Mouse (Mus musculus): ENCODE results near the gene Msmp.
"Not testable (repeated sequence)": the region's sequence is repeated elsewhere in the genome, so short reads cannot be mapped to it uniquely, and the experiment has no call there.

Msmp gene

GRCm38 (mm10) chr4:43584444-43585416, at the start of gene Msmp:
TSS of gene Msmp (minus strand) at chr4:43584494.
- no peak for DNase-seq (ENCODE audit: low spot score)

- DNase-seq (ENCODE audit: low spot score), result no peak
Observed at GRCm38 (mm10) chr4:43633736-43634135, 49.4 kb upstream of the Msmp start.

- no peak for DNase-seq (ENCODE audit: low spot score)
Observed at GRCm38 (mm10) chr4:43633296-43633695, 49.0 kb upstream of the Msmp start.

GRCm38 (mm10) chr4:43631956-43632920, 47.9 kb upstream of the Msmp start:
- no peak for DNase-seq (ENCODE audit: low spot score)

GRCm38 (mm10) chr4:43631046-43631955, 47.0 kb upstream of the Msmp start, which contains the start of gene Npr2:
TSS of gene Npr2 (plus strand) at chr4:43631935.
- DNase-seq (ENCODE audit: low spot score), result no peak

- DNase-seq (ENCODE audit: low spot score), result no peak
Observed at GRCm38 (mm10) chr4:43630671-43631045, 46.4 kb upstream of the Msmp start.

- peak; percentile 66 for DNase-seq (ENCODE audit: low spot score)
Observed at GRCm38 (mm10) chr4:43630030-43630581, 45.8 kb upstream of the Msmp start.

- DNase-seq (ENCODE audit: low spot score), result no peak
Observed at GRCm38 (mm10) chr4:43629106-43629817, 45.0 kb upstream of the Msmp start.

- DNase-seq (ENCODE audit: low spot score), result no peak
Observed at GRCm38 (mm10) chr4:43620146-43620778, 36.0 kb upstream of the Msmp start.

GRCm38 (mm10) chr4:43613060-43613730, 28.9 kb upstream of the Msmp start:
- DNase-seq (ENCODE audit: low spot score), result no peak

- no peak for DNase-seq (ENCODE audit: low spot score)
Observed at GRCm38 (mm10) chr4:43612534-43612933, 28.2 kb upstream of the Msmp start.

GRCm38 (mm10) chr4:43604751-43605685, 20.7 kb upstream of the Msmp start:
- no peak for DNase-seq (ENCODE audit: low spot score)

- DNase-seq (ENCODE audit: low spot score), result no peak
Observed at GRCm38 (mm10) chr4:43604099-43604498, 19.8 kb upstream of the Msmp start.

- DNase-seq (ENCODE audit: low spot score), result no peak
Observed at GRCm38 (mm10) chr4:43600195-43600934, 16.1 kb upstream of the Msmp start.

- DNase-seq (ENCODE audit: low spot score), result no peak
Observed at GRCm38 (mm10) chr4:43598650-43599380, 14.5 kb upstream of the Msmp start.

- DNase-seq (ENCODE audit: low spot score), result no peak
Observed at GRCm38 (mm10) chr4:43598200-43598599, 13.9 kb upstream of the Msmp start.

- DNase-seq (ENCODE audit: low spot score), result not testable (repeated sequence)
Observed at GRCm38 (mm10) chr4:43596597-43596996, 12.3 kb upstream of the Msmp start.
